Mouse (Mus musculus): ENCODE data around the gene Tmem221.

Tmem221 gene

DNA sequence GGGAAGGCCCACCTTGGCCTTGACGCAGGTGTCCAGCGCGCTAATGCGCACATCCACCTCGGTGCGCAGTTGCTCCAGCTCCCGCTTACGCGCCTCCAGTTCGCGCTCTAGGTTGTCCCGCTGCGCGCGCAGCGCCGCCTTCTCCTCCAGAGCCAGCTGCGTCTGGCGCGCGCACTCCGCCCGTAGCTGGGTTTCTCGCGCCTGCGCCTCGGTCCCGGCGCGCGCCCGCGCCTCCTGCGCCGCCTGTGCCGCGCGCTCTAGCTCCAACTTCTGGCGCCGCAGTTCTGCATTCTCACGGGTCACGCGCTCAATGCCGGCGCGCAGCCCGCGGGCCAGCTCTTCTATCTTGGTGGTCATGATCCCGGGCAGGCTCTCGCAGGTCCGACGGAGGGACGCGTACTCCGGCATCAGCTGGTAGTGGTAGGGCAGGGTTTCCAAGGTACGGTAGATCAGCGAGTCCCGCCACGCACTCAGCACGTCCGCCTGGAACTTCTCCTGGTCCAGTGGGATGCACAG lies 51.0 kb downstream of the Tmem221 start:
- DNase-seq = no peak

DNA sequence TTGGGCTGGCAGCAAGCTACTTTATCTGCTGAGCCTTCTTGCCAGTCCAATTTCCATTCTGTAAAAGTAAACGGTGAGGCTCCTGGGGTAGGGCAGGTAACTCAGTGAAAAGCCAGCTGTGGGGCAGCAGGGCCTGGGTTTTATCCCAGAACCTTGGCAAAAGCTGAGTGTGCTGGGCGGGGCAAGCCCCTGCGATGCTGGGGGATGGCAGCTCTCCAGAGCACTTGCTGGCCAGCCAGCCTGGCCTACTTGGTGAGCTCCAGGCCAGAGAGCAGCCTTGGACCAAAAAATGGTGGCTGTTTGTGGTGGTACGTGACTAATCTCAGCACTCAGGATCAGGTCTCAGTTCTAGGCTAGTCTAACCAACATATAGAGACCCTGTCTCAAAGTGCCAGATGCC lies 52.7 kb downstream of the Tmem221 start:
- no peak for DNase-seq

DNA sequence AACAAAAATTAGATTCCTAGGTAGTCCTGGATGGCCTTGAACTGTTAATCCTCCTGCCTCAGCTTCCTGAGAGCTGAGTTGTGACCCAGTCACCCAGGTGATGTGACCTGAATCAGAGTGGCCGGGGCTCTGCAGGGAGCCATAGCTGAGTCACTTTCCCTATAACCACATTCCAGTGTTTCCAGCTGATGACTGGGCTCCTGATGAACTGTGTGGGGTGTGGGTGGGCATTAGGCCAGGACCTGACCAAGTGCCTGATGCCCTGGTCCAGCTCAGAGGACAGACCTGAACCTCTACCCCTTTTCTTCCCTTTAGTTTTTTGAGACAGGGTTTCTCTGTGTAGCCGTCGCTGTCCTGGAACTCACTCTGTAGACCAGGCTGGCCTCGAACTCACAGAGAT lies 53.3 kb downstream of the Tmem221 start:
- DNase-seq = no peak

DNA sequence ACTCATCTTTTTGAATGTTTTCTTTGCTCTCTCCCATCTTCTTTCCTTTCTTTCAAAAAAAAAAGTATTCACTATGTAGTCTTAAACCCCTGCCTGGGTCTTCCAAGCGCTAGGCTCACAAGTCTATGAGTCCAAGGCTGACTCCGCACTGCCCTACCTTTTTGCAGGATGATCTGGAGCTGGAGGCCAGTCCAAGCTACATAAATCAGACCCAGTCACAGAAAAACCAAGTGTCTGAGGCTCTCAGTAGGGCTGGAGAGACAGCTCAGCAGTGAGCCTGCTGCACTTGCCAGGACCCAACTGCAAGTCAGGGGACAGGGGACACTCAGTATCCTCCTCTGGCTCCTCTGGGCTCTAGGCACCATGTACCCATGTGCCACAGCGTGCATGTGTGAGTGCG lies 54.3 kb downstream of the Tmem221 start:
- DNase-seq = no peak

Data from spleen, adult 18-20 months (tissue).